Mouse (Mus musculus): ENCODE results near the gene Copb1.
A peak's percentile ranks its signal among the peaks of the same experiment; 100 is the strongest.
"Not testable (repeated sequence)": the region's sequence is repeated elsewhere in the genome, so short reads cannot be mapped to it uniquely, and the experiment has no call there.

Copb1 gene

DNA sequence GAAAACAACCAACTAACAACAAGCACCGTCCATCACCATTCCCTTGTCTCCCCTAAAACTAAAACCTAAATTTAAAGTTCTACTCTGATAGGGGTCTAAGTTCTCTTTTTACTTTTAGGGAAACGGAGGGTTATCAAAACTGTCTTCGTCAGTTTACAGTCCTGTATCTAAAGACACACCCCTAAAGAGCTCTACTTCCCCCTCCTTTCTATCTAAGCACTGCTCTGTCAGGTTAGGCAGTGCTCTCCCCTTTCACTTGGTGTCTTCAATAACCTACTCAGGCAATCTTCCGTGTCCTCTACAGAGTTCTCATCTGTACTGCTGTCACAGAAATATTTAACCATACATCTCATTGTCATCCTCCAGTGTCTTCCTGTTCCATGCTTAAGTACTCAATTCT is 34.1 kb downstream of the Copb1 start:
- DNase-seq (ENCODE audit: low read depth): no peak

DNA sequence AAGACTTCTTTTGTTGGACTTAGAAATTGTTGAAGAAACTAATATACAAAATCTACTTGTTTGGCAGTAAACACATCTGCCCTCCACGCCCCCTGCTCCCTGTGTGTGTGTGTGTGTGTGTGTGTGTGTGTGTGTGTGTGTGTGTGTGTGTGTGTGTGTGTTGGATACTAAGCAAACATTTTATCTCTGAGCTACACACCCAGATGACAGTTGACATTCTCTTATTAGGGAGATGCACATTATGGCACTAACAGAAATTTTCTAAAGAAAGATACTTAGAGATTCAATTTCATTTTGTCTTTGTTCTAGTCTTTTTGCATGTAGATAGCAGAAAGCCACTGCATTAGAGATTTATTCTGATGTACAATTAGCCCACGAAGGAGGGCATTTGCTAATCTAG is 37.6 kb downstream of the Copb1 start:
- no peak for DNase-seq (ENCODE audit: low read depth)

DNA sequence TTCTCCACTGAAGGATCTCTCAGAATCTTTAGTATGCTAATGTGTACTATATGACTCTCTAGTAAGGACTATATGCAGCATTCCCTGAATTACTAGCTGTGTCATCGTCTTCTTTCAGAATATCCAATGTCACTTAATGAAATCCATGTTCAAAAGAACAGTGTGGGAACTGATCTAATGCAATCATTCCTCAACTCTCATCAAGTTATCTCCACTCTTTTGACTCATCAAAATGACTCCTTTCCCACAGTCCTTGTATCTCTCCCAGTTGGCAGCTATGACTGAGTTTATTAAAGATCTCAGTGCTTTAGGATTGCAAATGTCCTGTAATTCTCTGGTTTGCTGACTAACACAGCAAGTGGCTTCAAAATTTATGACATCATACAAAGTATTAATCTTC is 40.1 kb downstream of the Copb1 start:
- no peak for DNase-seq (ENCODE audit: low read depth)

DNA sequence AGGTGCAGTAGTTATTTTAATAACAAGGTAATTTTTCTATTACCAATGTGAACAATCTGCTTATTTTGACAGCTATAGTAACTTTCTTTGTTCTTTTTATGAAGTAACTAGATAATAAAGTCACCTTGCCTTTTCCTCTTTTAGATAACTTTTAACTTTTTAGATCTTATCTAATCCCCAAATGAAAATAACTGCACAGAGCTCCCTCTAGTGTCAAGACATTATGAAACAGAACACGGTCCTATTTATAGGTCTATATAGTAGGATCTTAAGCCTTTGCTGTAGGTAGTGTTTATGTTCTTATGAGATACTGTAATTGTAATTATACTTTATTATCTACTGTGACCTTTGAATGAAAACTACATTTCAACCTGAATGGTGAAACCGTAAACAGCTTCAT is 41.0 kb downstream of the Copb1 start:
- DNase-seq (ENCODE audit: low read depth): peak; percentile 34

DNA sequence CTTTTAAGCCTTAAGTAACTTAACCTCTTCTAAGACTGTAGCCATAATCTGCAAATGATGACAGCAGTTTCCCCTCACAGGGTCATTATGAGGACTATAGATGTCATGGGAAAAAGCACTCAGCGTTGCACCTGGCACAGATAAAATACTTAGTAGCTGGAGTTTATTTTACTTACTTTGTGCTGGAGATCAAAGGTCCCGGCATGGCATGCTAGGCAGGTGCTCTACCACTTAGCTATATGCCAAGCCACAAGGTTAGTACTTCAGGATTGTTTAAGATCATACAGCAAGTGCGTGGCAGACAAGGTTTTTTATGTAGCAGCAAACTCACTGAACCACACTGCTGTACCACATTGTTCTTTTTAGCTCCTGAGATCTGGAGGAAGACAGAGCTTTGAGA is 43.9 kb downstream of the Copb1 start:
- no peak for DNase-seq (ENCODE audit: low read depth)

DNA sequence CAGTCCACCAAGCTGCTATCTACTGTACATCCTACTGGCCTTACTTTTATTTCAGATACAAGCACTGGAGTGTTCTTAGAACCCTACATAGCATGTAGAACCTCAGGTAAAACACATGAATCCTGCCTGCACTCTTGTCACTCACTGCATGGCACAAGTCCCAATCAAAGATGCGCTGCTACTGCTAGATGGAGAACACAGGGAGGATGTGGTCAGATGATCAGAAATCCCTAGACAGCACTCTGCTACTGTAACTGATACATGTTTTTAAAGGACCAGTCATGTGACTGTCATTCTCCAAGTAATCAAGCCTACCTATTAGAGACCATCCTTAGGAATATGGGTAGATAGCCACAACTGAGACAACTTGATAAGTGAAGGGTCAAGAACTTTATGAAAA is 44.7 kb downstream of the Copb1 start:
- no peak for DNase-seq (ENCODE audit: low read depth)

DNA sequence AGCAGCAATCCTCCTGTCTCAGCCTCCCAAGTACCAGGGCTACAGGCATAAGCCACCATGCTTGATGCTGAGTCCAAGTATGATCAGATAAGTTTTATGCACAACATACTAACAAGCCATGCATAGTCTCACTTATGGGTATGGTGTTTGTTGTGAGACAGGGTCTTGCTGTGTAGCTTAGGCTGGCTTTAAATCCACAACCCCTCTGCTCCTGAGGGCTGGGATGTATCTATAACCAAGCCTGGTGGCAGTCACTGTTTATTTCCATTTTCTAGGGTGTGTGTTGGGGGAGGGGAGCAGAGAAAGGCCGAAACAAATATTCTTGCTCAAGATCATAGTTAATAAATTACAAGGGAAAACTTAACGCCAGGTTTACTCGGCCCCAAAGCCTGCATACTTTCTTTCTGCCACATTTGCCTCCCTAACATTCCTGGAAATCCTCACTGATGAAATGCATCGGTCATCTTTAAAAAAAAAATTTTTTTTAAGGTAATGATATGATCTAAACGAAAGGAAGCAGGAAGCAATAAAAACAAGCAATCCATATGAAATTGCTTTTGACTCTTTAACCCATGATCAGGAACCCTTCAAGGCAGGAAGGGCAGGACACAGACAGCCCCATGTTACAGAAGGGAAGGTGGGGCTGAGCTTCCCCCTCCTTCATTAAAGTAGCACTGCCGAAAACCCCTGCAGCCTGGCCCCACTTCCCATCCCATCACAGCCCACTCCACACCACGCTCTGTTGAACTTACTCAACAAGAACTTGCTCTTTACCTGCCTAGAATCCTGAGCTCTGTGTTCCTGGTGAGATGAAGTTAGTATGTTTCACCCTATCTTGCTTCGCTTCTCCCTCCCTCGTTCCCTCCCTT is 50.8 kb downstream of the Copb1 start:
- no peak for DNase-seq (ENCODE audit: low read depth)

DNA sequence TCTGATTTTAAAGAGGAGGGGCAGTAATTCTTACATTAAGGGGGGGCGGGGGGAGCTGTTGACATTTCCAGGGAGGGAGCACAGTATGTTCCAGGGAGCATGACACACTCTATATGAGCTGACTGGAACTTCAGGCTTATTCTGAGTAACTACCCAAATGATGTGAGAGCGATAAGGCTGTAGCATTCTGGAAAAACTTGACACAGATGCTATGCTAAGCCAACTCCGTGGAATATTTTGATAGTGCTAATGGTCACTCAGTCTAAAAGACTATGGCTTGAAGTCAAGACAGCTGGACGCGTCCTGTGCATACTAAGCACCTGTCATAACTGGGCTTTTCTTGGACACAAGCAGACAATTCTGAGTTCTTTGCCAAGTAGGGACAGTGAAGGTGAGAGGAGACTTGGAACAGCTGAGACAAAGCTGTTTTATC is 51.5 kb downstream of the Copb1 start:
- no peak for DNase-seq (ENCODE audit: low read depth)

DNA sequence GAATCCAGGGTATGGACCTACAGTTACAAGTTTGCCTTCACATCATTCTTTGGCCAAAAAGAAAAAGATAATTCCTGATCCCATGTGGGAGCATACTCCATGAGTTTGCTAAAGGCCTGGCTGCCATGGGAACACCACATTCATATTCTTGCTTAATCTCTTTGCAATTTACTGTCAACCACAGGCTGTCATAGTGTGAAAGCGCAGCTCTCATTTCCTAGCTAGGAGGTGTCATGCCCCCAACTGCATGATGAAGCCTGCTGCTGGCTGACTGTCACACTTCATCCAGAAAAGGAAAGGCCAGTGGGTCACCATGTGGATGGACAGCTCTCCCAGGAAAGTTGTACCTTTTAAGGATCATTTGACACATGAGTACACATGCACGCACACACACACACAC is 53.9 kb downstream of the Copb1 start:
- no peak for DNase-seq (ENCODE audit: low read depth)

DNA sequence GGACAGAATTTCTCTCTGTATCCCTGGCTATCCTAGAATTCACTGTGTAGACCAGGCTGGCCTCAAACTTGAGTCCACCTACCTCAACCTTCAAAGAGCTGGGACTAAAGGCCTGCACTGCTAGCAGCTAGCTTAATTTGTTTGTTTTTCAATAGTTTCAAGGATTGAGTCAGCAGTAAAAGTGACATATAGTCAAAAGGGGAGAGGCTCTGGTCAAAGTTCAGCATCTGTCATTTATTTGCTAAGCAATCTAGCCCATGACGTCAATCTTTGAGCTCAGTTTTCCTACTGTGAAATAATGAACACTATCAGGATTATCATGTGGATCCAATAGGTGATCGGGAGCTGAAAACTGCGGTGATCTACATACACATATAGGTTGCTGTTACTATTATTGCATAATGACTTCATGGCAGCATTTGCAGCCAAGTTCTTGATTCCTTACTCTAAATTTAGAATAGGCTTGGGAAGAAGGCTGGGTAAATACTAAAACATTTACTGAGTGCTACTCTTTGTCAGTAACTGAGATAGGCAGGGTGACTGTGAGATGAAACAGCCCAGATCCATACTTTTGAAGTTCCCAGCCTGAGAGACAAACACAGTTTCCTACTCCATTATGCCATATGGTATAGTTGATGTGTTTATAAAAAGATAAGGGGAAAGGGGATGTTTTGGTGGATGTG is 54.9 kb downstream of the Copb1 start:
- no peak for DNase-seq (ENCODE audit: low read depth)

DNA sequence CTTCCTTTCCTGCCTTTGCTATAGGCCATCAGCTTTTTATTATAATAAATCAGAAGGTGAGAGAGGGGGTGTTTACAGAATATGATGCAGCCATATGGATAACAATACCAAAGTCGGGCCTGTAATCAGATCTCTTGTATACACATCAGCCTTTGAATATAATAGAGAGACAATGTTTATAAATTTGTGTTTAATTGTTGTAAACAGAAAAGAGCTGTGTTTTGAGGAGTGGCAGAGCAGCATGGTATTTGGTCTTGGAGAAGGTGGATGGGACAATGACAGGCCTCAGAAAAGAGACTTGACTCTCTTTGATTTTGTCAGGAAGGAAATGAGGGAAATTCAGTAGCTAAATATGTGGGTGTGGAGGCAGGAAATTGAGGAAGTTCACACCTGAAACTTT is 56.3 kb downstream of the Copb1 start:
- DNase-seq (ENCODE audit: low read depth): no peak

DNA sequence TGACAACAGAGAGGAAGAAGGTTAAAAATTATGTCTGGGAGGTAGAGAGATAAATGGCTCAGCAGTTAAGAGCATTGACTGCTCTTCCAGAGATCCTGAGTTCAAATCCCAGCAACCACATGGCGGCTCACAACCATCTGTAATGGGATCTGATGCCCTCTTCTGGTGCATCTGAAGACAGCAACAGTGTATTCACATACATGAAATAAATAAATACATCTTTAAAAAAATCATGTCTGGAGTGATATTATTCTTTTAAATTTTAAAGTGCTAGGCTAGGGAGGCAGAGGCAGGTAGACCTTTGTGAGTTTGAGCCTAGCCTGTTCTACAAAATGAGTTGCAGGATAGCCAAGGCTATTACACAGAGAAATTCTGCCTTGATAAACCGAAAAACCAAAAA is 57.9 kb downstream of the Copb1 start:
- DNase-seq (ENCODE audit: low read depth): not testable (repeated sequence)

DNA sequence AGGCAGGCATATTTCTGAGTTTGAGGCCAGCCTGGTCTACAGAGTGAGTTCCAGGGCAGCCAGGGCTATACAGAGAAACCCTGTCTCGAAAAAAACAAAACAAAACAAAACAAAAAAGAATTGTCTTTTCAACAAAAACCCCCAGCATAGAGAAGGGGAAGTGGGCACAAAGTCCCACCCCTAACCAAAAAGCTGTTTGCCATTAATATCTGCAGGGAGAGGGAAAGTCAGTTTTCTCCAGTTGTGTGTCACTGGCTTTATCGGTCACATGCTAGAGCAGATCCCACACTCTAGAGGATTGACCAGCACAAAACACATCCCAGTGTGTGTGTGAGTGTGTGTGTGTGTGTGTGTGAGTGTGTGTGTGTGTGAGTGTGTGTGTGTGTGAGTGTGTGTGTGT is 59.7 kb downstream of the Copb1 start:
- not testable (repeated sequence) for DNase-seq (ENCODE audit: low read depth)

DNA sequence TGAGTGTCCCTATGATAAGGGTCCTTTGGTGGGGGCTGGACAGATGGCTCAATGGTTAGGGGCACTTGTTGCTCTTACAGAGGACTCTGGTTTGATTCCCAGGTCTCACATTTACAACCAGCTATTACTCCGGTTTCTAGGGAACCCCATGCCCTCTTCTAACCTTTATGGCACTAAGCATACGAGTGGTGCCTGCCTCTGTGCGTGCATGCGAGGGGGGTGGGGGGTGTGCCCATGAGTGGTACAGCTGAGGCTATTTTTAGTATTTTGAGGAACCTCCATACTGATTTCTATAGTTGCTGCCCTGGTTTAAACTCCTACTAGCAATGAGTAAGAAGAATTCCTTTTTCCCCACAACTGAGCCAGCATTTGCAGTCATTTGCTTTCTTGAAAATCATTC is 60.3 kb downstream of the Copb1 start:
- no peak for DNase-seq (ENCODE audit: low read depth)

DNA sequence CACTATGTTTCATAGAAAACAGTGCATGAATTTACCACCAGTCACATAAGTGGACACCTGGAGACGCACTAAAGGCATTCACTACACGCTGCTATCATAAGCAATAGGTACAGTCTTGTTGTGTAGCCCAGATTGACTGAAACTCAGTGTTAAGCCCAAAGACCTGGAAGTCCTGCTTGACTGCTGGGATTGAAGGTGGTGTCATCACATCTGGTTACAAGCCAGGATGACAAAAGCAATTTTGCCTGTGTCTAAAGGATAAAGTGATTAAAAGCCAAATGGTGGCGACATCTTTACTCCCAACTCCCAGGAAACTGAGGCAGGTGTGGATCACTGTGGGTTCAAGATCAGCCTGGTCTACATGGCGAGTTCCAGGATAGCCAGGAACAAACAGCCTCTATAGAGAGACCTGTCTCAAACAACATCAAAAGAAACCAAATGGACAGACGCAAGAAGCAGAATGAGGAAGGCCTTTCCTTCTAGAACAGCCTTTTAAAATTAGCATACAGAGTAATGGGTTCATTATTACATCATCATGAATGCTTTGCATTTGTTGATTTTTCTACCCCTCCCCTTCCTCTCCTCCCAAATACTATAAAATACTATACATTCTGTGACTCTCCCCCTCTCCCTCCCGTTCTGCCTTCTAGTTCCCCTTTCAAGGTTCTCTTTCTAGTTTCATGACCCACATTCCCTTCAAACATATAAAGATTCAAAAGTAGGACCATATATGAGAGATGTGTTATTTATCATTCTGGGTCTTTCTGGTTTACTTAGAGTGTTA is 61.0 kb downstream of the Copb1 start:
- DNase-seq (ENCODE audit: low read depth): no peak

DNA sequence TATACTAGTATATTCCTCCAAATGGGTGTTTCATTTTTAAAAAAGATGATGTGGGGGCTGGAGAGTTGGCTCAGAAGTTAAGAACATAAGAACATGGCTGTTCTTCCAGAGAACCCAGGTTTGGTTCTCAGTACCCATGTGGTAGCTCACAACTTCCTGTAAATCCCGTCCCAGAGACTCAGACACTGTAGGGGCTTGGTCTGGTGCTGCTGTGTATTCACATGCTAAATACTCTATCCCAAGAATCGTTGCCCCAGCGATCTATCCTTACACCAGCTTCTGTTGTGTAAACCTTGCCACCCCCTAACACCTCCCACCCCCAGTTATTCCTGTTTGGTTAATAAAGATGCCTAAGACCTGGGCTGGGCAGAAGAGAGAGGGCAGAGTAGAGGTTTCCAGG is 61.9 kb downstream of the Copb1 start:
- DNase-seq (ENCODE audit: low read depth): no peak

DNA sequence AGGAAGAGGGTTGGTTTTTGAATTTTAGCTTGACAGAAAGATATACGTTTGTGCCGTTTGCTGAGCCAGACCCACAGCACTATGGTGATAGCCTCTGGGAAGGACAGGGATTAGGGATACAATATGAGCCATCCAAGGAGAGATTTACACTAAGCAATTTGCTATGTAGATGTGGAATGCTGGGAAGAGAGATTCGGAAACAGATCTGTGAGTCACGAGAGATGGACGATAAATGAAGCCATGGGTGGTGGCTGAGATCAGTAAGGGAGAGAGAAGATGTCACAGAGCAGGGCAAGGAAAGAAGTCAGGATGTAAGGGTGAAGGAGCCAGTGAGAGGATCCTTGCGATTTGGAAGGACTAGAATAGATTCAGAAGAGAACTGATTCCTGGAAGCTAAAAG is 71.1 kb downstream of the Copb1 start:
- no peak for DNase-seq (ENCODE audit: low read depth)

DNA sequence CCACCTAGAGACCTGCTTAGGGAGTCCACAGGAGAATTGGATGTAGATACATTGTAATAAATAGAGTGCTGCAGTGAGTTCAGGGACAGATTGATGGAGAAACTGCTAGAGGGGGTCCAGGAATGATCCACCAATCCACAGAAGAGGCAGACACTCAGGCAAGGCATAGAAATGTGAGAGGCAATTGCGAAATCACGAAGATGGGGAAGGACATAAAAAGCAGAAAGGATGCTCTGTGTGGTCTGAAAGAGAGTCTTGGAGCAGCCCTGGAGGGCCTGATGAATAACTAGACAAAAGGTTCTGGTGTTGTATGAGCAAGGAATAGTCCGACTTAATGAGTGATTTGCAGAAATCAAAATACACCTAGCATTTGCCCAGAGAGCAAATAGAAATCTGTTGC is 71.8 kb downstream of the Copb1 start:
- no peak for DNase-seq (ENCODE audit: low read depth)

DNA sequence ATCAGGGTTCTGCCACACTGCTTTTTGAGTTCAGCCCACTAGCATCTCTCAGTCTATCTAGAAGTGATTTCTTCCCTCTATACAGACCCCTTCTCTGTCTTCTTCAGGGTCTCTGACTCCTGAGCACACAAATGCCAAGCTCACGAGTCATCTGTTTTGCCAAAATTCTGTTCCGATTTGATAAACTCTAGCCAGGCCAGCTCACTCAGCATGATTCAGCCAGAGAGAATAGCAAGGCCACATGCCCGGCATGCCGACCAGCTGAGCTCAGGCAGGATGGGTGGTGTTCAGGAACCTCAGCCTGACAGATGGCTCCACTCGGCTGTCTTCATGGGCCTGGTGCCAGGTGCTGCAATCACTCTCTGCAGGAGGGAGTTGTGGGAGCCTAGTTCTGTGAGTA is 73.1 kb downstream of the Copb1 start:
- no peak for DNase-seq (ENCODE audit: low read depth)

DNA sequence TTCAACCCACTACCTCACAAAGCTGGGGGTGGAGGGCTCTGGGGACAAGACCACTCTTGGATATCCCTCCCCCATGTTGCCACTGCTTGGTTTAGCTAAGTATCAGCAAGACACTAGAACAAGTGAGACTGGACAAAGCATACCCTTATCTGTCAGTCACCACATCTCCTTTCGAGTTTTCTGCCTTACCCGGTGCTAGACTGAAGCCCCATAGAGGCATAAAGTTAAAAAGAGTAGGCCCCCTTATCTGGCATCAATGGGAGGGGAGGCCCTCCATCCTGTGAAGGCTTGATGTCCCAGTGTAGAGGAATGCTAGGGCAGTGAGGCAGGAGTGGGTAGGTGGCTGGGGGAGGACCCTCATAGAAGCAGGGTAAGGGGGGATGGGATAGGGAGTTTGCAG is 77.9 kb downstream of the Copb1 start:
- DNase-seq (ENCODE audit: low read depth): no peak

DNA sequence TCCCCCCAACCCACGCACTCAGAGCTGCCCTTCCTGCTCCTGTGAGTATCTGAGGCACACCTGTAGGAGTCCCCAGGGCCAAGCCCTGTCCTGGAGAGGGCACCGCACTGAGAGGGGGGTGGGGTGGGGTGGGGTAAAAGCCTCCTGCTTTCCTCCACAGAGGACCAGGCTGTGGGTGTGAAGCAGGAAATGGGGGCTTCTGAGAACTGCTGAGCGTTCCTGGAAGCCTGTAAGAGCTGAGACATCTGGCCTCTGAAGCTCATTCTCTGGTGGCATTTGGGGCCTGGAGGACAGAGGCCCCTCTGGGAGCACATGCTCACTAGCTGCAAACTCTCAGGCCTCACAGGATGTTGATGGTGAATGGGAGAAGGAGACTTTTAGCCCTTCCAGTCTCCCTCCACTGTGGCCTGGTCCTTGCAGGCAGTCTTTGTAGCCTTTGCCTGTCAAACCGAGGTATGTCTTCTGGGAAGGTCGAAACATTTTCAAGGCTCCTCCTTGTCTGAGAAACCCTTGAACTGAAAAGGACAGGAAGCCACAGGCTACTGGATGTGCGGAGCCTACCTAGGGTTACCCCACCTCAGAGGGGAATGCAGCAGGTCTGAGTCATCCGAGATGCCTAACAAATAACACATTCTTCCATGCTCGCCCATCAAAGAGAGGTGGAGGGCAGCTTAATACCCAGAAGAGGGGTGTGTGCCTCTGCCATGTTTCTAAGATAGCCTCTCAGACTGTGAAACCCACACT is 83.0 kb downstream of the Copb1 start:
- no peak for DNase-seq (ENCODE audit: low read depth)

DNA sequence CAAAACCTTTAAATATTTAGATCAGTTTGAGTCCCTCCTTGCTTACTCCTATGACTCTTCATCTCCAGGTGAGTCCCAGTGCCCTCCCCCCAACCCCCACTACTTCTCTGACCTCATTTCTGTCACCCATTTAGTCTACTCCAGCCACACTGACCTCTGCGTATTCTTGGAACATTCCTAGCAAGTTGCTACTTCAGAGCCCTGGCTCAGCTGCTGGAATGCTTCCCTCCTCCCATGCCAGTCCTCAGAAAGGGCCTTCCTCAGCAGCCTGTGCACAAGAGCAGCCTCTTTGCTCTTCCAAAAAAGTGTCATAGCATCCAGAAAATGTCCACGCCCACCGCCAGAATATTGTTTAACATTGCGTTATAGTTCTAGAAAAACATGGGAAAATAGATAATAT is 84.5 kb downstream of the Copb1 start:
- no peak for DNase-seq (ENCODE audit: low read depth)
